Mouse (Mus musculus): ENCODE data around the gene St3gal6.

The St3gal6 gene

DNA sequence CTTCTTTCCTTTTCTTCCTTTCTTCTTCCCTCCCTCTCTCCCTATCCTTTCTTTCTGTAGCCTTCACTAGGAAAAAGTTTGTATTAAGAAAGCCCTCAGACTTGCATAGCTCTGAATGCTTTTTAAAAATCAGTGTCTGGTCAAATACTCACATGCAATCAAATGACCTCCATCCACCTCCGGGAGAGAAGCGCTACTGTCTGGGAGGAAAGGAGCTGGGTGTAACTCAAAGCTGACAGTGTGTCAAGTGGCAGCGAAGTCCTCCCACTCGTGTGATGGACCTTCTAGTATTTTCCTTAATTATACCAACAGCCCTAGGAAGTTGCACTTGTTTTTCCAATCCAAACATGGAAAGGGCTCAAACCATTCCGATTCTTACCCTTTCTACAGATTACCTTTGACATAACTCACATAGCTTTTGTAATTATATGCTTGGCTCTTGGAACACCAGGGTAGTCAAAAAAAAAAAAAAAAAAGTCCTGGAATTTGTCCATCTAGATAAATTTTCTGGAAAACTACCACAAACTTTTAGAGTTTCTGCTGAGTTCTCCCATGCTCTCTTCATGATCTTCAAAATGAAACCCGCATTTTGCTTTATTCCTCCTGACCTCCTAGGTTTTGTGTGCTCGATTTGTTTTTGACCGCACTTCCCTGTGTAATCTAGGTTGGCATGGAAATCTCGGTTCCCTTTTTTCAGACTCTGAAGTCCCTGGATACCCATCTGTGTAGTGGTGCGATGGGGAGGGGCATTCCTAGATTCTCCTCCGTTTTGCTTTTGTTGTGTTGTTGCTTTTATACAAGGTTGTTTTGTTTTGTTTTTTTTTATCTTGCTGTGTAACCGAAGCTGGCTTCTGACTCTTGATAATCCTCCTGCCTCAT lies at the start of gene St3gal6:
St3gal6 (minus strand) TSS at position 272 of the 879 bp plus-strand sequence.
- no peak for DNase-seq (ENCODE audit: low read depth, low spot score)

- no peak for DNase-seq (ENCODE audit: low read depth, low spot score)
These were observed 46.7 kb upstream of the St3gal6 start for GRCm38 (mm10) chr16:58570694-58571264.

DNA sequence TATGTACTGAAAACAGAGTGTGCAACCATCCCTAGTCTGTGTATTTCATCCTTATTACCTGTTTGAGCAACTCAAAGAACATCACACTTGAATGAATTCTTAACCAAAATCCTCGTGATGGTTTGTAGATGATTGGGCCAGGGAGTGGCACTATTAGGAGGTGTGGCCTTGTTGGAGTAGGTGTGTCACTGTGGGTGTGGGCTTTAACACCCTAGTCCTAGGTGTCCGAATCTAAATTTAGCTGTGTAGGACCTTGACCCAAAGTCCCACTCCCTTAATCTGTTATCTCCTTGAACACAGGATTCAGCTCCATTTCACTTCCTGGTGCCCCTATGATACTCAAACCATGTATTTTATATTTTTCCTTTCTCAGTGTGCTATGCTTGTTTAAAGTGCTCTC lies 37.2 kb upstream of the St3gal6 start:
- no peak for DNase-seq (ENCODE audit: low read depth, low spot score)

DNA sequence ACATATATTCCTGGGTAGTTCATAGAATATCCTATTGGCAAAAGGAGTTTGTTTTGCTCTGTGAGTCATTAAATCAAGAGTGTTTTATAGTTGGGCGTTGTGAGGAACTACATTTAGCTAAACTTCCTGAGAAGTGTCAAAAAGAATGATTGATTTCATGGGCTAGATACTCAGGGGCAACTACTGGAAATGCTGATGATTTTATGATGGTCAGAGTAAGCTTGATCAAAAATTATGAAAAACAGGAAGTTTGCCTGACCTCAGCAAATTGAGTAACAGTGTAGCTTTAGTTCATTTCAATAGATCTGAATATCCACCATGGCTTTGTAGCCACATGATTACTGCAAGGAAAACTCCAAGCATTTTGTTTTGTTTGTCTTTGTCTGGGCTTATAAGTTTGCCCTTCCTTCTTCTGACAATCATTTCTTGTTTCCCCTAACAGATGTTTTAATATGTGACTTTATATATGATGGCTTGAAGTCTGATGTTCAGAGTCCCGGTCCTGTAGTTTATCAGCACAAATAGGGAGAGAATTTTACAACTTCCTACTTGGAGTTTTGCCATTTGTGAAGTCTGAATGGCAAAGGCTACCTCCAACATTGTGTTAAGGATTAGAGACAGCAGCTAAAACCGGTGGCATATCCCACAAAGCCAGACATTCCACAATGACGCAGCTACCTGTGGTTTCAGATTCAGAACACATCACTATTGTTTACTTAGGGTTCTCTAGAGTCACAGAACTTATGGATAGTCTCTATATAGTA lies 32.2 kb upstream of the St3gal6 start:
- no peak for DNase-seq (ENCODE audit: low read depth, low spot score)

GRCm38 (mm10) chr16:58554673-58555072 lies 30.6 kb upstream of the St3gal6 start:
- no peak for DNase-seq (ENCODE audit: low read depth, low spot score)

DNA sequence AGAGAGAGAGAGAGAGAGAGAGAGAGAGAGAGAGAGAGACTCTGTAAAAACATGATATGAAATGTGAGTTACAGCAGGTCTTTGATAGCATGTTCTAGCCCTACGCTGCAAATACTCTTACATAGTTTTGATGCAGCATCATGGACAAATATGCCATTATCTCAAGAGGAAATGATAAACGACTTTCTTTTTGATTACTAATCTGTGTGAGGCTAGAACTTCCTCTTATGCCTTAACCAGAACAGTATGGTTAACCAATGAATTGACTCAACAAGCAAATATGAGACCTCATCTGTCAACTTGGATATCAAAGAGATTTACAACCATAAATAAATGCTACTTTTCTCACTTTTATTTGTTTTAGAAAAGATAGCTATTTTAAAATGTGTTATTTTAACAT lies 24.0 kb upstream of the St3gal6 start:
- DNase-seq (ENCODE audit: low read depth, low spot score), result peak; percentile 24

DNA sequence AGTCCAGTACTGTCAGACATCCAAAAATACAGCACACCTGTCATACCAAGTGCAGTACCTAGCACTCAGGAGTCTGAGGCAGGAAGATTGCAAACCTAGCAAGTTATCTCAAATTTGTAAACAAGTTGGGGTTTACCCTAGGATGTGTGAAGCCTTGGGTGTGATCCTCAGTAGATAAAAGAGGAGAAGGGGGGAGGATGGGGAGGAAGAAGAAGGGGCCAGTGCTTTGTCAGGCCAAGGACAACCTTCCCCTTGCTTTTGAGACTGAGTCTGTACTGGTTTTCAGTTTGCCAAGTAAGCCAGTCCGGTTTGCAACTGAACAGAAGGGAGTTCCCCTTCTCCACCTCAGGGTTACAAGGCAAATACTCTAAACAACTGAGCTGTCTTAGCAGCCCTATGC lies 22.1 kb upstream of the St3gal6 start:
- peak; percentile 65 for DNase-seq (ENCODE audit: low read depth, low spot score)

DNA sequence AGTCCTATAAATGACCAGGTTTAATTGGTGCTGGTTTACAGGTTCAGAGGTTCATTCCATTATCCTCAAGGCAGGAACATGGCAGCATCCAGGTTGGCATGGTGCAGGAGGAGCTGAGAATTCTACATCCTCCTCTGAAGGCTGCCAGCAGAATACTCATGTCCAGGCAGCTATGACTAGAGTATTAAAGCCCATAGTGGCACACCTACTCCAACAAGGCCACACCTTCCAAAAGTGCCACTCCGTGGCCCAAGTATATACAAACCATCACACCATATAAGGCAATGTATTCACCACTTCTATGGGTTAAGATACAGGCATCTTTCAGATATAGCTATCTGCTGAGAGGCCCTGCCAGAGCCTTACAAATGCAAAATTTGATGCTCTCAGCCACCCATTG lies 15.4 kb upstream of the St3gal6 start:
- no peak for DNase-seq (ENCODE audit: low read depth, low spot score)

- DNase-seq (ENCODE audit: low read depth, low spot score), result no peak
These were observed 15.0 kb upstream of the St3gal6 start for GRCm38 (mm10) chr16:58539011-58539410.

DNA sequence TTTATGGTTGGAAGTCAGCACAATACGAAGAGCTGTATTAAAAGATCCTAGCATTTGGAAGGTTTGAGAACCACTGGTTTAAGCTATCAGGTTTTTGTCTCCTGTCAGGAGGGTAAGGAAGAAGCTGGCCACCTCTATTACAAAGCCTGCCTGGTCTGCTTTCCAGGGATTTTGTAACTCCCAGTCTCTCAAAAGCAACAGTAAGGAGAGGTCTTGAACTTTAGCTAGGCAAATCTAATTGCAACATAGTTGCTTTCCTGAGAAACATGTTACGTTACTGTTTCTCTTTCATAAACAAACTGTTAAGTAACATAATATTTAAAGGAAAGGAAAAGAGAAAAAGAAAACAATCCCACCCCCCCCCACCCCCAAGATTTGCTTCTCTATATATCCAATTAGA lies 12.0 kb upstream of the St3gal6 start:
- no peak for DNase-seq (ENCODE audit: low read depth, low spot score)

DNA sequence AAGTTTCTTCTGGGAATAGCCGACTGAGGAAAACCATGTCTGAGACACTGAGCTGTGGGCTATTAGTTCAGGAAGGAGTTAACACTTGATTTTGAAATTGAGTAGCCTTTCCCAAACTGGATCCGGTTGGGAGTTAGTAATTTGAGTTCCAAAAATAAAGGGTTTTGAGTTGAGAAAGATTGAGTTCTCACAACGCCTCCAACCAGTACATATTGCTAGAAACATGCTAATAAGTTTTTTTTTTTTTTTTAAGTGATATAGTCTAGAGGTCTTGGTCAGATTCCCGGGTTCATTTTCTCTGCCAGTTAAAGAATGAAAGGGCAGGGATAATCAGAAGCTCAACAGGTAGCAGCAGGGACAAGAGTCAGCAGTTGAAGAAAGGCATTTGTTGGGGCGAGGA lies 11.2 kb upstream of the St3gal6 start:
- DNase-seq (ENCODE audit: low read depth, low spot score), result no peak

DNA sequence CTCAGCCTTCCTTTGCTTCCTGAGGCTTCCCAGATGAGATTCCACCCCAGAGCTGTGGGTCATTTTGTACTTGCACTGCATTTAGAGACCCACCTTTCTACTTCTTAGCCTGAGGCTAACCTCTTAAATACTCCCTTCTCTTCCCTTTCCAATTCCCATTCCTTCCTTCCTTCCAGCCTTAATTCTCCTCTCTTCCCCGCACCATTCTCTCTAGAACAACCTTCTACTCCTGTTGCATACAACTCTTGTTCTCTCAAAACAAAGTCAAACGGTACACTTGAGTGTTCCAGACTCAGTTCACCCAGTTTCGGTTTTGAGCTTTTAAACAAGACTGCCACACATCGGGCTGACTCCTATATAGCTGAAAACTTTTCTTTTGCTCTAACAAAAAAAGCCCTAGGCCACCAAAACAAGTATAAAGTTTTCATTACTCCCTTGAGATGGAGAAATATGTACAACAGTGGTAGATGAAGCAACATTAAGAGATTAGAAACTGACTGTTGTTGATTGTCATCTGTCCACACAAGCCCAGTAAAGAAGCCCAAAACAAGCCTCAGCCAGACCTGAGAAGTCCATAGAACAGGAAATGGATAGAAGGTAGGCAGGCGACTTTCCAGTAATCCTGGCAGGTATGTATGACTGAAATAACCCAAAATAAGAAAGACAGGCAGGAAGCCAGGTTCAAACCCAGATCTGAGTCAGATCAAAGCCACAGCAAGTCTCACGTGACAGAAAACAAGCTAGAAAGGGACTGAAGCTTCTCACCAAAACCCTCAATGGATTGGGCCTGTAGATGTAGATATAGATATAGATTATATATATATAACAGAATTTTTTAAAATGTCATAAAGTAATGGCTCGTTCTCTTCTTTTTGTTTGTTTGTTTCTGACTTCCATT lies 10.5 kb upstream of the St3gal6 start:
- peak; percentile 74 for DNase-seq (ENCODE audit: low read depth, low spot score)

GRCm38 (mm10) chr16:58533742-58534141 lies 9.7 kb upstream of the St3gal6 start:
- DNase-seq (ENCODE audit: low read depth, low spot score), result no peak

GRCm38 (mm10) chr16:58533254-58533653 lies 9.2 kb upstream of the St3gal6 start:
- no peak for DNase-seq (ENCODE audit: low read depth, low spot score)

DNA sequence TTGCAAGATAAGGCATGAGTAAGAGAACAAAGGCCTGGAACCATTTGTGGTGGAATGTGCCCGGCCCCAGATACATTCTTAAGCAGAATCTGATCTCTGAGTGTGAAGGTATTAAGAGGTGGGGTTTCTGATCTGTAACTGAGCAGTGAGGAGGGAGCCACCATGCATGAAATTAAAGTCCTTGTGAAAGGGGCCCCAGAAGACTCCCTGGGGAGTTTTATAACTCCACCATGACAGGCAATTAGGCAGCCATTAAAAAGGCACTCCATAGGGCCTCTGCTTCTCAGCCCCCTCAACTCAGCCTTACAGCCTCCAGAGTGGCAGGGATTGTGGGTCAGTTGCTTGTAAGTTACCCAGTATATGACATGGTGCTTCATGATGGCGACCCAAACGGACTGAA lies 8.5 kb upstream of the St3gal6 start:
- DNase-seq (ENCODE audit: low read depth, low spot score), result no peak

DNA sequence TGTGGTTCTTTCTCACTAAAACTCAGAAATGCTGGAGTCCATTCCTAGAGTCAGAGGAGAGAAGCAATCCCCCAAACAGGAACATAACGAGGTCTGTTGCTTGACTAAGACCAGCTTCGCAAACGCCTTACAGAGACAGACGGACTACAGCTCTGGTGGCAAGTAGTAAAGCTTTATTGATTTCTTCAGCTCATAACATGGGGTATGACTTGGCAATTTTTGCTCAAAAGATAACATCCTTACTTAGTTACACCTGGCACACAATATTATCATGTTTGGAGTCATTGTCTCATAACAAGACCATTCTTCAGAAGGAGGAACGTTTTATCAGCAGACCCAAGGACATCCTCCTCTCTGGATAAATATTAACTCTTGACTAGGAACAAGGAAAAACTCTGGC lies 3.8 kb upstream of the St3gal6 start:
- no peak for DNase-seq (ENCODE audit: low read depth, low spot score)

DNA sequence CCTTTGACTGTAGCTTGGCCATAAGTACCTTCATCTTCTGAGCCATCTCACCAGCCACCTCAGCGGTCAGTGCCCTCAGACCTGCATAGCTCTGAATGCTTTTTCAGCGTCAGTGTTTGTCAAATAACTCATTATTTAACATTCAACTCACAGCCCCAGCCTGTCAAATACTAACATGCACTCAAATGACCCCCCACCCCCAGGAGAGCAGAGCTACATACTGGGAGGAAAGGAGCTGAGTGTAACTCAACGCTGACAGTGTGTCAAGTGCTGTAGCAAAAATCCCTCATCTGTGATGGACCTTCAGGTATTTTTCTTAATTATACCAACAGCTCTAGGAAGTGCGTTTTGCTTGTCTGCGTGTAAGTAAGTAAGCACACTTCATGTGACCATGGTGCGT lies 2.7 kb upstream of the St3gal6 start:
- no peak for DNase-seq (ENCODE audit: low read depth, low spot score)

DNA sequence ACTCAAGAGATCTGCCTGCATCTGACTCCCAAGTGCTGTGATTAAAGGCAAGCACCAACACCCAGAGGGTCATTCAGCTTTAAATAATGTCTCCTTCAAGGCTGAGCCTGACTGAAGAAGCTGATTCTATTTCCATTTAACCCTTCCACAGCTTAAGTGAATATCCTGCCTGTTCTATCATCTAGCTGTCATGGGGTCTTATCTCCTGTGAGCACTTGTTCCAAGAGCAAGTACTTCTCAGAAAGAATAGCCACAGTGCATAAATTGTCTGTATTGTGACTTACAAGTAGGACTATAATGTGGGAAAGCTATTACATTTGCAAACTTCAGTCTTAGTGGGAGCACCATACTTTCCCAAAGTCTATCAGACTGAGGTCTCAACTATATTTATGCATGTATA lies 1.8 kb upstream of the St3gal6 start:
- DNase-seq (ENCODE audit: low read depth, low spot score), result no peak

- DNase-seq (ENCODE audit: low read depth, low spot score), result peak; percentile 70
These were observed 791 bp downstream of the St3gal6 start for GRCm38 (mm10) chr16:58523044-58523859.

- no peak for DNase-seq (ENCODE audit: low read depth, low spot score)
These were observed 1.4 kb downstream of the St3gal6 start for GRCm38 (mm10) chr16:58522677-58523043.

GRCm38 (mm10) chr16:58521900-58522299 lies 2.1 kb downstream of the St3gal6 start:
- no peak for DNase-seq (ENCODE audit: low read depth, low spot score)
